Mouse (Mus musculus) naive thymus-derived CD4-positive, alpha-beta T cell, adult 2 months (primary cell): ENCODE results near the gene Mrto4.
"Not testable (repeated sequence)": the region's sequence is repeated elsewhere in the genome, so short reads cannot be mapped to it uniquely, and the experiment has no call there.

Source experiments
- DNase-seq: peaks from one replicate; pipeline ENCODE4 v3.0.0-alpha.2; 2011; ENCODE audit warnings: low read depth

The Mrto4 gene

GRCm38 (mm10) chr4:139351931-139352711 lies at the start of gene Mrto4, which contains the start of the genes Emc1 and Ubr4:
TSS of gene Mrto4 (minus strand) at chr4:139352576.
TSS of gene Emc1 (plus strand) at chr4:139352587.
TSS of gene Ubr4 (plus strand) at chr4:139352609.
- DNase-seq: peak; percentile 88

GRCm38 (mm10) chr4:139400487-139400886 lies 48.1 kb upstream of the Mrto4 start:
- no peak for DNase-seq

GRCm38 (mm10) chr4:139395431-139395830 lies 43.1 kb upstream of the Mrto4 start:
- no peak for DNase-seq

- DNase-seq: no peak
Measured at GRCm38 (mm10) chr4:139389557-139389956, 37.2 kb upstream of the Mrto4 start.

GRCm38 (mm10) chr4:139386869-139387319 lies 34.5 kb upstream of the Mrto4 start:
- DNase-seq: no peak

DNA sequence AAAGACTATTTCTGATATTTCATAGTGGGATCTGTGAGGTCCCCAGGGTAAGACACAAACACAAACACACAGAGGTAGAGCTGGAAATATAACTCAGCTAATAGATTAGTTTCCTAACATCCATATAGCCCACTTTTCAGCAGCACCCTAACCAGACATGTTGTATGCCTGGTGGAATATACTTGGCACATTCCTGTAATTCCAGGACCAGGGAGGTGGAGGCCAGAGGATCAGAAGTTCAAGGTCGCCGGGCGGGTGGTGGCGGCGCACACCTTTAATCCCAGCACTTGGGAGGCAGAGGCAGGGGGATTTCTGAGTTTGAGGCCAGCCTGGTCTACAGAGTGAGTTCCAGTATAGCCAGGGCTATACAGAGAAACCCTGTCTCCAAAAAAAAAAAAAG lies 33.5 kb upstream of the Mrto4 start:
- DNase-seq: not testable (repeated sequence)

GRCm38 (mm10) chr4:139382231-139382630 lies 29.9 kb upstream of the Mrto4 start:
- DNase-seq: no peak

DNA sequence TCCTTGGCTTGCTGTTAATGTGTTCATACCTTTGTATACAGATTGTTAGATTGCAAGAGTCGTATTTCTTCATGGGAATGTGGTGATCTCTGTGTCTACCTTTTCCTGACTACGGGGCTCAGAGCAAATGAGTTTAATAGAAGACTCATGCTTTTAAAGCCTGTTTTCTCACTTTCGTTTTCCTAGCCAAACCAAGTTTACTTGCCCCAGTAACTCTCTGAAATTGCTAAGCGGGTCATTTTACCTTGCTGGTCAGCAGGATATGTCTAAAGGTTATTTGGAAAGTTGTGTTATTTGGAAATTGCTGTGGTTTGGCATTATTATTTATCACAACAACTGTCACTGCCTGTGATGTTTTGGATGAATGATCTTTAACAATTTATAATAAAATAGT lies 29.1 kb upstream of the Mrto4 start:
- DNase-seq: no peak

GRCm38 (mm10) chr4:139380775-139381451 lies 28.5 kb upstream of the Mrto4 start:
- no peak for DNase-seq

GRCm38 (mm10) chr4:139380207-139380748 lies 27.9 kb upstream of the Mrto4 start:
- DNase-seq: peak; percentile 100

GRCm38 (mm10) chr4:139379719-139380118 lies 27.3 kb upstream of the Mrto4 start:
- DNase-seq: no peak

GRCm38 (mm10) chr4:139373531-139373930 lies 21.2 kb upstream of the Mrto4 start:
- no peak for DNase-seq

DNA sequence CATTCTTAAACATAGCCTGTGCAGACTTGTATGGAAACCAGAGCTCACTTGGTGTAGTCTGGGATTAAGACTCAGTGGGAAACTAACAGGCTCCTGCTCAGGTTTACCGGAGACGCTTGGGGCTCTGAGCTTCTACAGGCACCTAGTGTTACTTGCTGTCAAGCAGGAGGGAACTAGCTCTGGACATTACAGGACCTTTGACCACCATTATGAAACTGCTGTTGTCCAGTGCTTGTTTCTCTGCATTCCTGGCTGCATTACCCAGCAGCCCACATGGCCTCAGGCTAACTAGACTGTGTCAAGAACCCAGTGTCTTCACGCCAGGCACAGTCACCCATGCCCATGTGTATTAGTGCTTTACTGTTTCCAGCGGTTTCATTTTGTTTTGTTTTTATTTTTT lies 20.8 kb upstream of the Mrto4 start:
- DNase-seq: no peak

GRCm38 (mm10) chr4:139368038-139368437 lies 15.7 kb upstream of the Mrto4 start:
- no peak for DNase-seq

- DNase-seq: no peak
Measured at GRCm38 (mm10) chr4:139367336-139367735, 15.0 kb upstream of the Mrto4 start.

DNA sequence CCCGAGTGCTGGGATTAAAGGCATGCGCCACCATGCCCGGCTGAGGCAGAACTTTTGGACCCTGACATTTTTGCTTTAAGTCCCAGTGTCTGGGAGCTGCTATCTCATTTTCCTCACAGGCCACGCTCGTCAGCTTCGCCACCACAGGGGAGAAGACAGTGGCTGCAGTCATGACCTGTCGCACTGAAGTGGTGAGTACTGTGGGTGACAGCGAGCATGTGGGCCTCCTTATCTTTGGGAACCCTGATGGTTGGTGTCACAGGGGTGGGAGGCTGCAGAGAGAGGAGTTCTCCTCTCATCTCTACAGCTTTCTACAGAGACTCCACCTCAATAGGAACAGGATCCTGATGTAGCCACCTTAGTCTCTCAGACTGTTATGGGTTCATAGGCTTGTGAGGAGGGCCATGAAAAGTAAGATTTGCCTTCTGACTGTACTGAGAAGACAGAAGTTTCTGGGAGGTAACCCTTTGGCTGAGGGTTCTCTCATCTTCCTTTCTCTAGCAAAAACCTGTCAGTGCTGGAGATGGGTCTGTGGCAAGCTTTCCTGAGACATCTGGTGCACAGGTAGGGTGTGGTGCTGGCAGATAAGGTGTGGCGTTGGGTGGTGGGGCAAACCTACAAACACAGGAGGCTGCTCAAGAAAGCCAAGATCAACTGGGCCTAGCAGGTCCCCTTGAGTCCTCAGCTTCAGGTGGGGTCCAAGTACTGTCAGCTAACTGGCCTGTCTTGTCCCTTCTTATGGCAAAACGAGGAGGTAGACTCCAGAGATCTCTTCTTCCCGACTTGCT lies 8.6 kb upstream of the Mrto4 start:
- no peak for DNase-seq

- DNase-seq: no peak
Measured at GRCm38 (mm10) chr4:139357211-139357610, 4.8 kb upstream of the Mrto4 start.

DNA sequence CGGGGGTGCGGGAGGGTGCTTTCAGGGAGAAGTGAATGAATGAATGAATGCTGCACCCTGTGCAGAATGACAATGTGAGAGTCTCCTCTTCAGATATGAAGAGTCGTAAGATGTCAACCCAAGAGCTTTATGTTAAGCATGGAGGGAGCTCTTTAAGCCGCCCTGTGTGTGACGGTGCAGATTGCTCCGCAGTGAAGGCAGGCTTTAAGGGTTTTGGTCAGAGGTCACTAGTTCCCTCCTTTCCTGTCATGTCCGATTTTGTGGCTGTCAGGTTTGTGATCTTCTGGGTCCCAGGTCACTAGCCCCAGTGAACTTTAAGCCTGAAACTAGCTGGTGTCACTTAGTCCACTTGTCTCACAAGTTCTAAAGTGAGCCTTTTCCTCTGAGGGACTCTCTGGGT lies 456 bp upstream of the Mrto4 start:
- no peak for DNase-seq

GRCm38 (mm10) chr4:139345416-139346019 lies 6.9 kb downstream of the Mrto4 start:
- no peak for DNase-seq

DNA sequence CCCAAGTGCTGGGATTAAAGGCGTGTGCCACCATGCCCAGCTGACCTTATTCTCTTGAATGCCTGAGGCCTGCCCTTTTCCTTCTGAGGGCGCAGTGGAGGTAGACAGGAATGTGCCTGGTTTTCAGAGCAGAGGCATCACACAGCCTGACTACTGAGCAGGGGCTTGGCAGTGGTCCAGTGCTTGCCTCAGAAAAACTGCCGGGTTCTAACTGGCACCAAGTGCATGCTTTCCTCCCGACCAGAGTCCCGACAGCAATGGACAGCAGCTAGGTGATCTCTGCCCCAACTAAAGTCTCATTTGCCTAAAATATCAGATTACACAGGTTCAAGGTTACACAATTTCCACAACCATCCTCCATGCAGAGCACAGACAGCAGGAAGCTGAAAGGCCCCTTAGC lies 8.7 kb downstream of the Mrto4 start:
- no peak for DNase-seq

- no peak for DNase-seq
Measured at GRCm38 (mm10) chr4:139341556-139342233, 10.7 kb downstream of the Mrto4 start.
